Mouse (Mus musculus): ENCODE data around the gene Gm20911.
"Not testable (repeated sequence)": the region's sequence is repeated elsewhere in the genome, so short reads cannot be mapped to it uniquely, and the experiment has no call there.

Gene Gm20911

DNA sequence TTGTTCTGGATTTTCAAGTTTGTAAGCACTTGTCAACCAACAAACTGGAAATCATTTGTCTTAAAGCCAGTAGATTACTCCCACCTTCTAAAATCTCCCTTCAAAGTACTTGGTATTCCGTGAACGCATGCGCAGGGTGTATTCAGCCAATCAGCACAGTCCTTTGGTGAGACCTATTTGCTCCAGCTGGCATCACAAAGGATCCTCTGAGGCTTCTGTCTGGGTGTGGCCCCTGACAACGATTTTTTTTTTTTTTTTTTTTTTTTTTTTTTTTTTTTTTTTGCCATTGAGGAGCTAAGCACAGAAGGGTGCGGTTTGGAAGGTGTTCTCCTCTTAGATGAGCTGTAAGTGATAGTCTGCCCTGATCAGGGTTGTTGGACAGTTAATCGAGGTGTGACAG is at the start of gene Gm20911:
Gm20911 (plus strand) TSS at position 301 of the 400 bp plus-strand sequence.
- not testable (repeated sequence) for DNase-seq (ENCODE audit: low read depth)
